Mouse (Mus musculus): ENCODE results near the gene Galnt16. TPM values are rescaled to one million over a fixed set of nuclear protein-coding genes. Genes with fewer than 3 reads are reported as not detected.

Galnt16 gene
- polyA plus RNA-seq, 1 experiment from 2014 or later = 22.7 TPM

- Histone ChIP-seq H3K27me3 (ENCODE audit: control insufficient read depth, insufficient read depth, low read length) (no peaks in the 10 kb centered on the region), H3K4me2 (ENCODE audit: low read depth, low read length) (peak overlapping the region; percentile 82), H3K4me3 (ENCODE audit: low read depth, low read length) (no peak overlapping the region), H3K36me3 (ENCODE audit: control insufficient read depth, insufficient read depth, low read length) (no peaks in the 10 kb centered on the region; the same call in 1 of the 2 replicates), H3K9me3 (ENCODE audit: control insufficient read depth, low read length) (no peaks in the 10 kb centered on the region), H3K4me1 (ENCODE audit: control insufficient read depth, insufficient read depth, low read length) (peaks cover 26% of the 10 kb centered on the region), H3K27ac (ENCODE audit: low read depth, low read length) (no peak overlapping the region), H3K9ac (replicated peaks; ENCODE audit: low read depth, low read length) (no peak overlapping the region)
- 98% methylated on average over 3 of the region's 3 CpGs for WGBS
- no peak for ATAC-seq (ENCODE audit: low read depth)
Measured at GRCm38 (mm10) chr12:80646377-80646776, 128.3 kb downstream of the Galnt16 start.

GRCm38 (mm10) chr12:80653951-80654658 lies 136.0 kb downstream of the Galnt16 start:
- no peaks in the 10 kb centered on the region for H3K9me3 ChIP-seq (ENCODE audit: control insufficient read depth, low read length)
- 84% methylated on average over 7 of the region's 7 CpGs for WGBS
- H3K27ac ChIP-seq (ENCODE audit: low read depth, low read length) = no peak overlapping the region
- no peak overlapping the region for H3K4me2 ChIP-seq (ENCODE audit: low read depth, low read length)
- no peak for ATAC-seq (ENCODE audit: low read depth)
- H3K36me3 ChIP-seq (ENCODE audit: control insufficient read depth, insufficient read depth, low read length) = no peaks in the 10 kb centered on the region
- no peaks in the 10 kb centered on the region for H3K27me3 ChIP-seq (ENCODE audit: control insufficient read depth, insufficient read depth, low read length)
- no peak overlapping the region for H3K4me3 ChIP-seq (ENCODE audit: low read depth, low read length)
- no peaks in the 10 kb centered on the region for H3K4me1 ChIP-seq (ENCODE audit: control insufficient read depth, insufficient read depth, low read length)
- H3K9ac ChIP-seq (replicated peaks; ENCODE audit: low read depth, low read length) = no peak overlapping the region

- Histone ChIP-seq H3K27me3 (ENCODE audit: control insufficient read depth, insufficient read depth, low read length) (no peaks in the 10 kb centered on the region), H3K9ac (replicated peaks; ENCODE audit: low read depth, low read length) (no peak overlapping the region), H3K4me2 (ENCODE audit: low read depth, low read length) (no peak overlapping the region), H3K4me3 (ENCODE audit: low read depth, low read length) (no peak overlapping the region), H3K4me1 (ENCODE audit: control insufficient read depth, insufficient read depth, low read length) (no peaks in the 10 kb centered on the region), H3K36me3 (ENCODE audit: control insufficient read depth, insufficient read depth, low read length) (no peaks in the 10 kb centered on the region), H3K27ac (ENCODE audit: low read depth, low read length) (no peak overlapping the region), H3K9me3 (ENCODE audit: control insufficient read depth, low read length) (no peaks in the 10 kb centered on the region)
- 98% methylated on average over 3 of the region's 3 CpGs for WGBS
- ATAC-seq (ENCODE audit: low read depth) = no peak
Measured at GRCm38 (mm10) chr12:80654659-80655025, 136.6 kb downstream of the Galnt16 start.

GRCm38 (mm10) chr12:80658661-80659060 lies 140.6 kb downstream of the Galnt16 start:
- no peak for ATAC-seq (ENCODE audit: low read depth)

GRCm38 (mm10) chr12:80662322-80662721 lies 144.2 kb downstream of the Galnt16 start:
- no peak overlapping the region for H3K4me3 ChIP-seq (ENCODE audit: low read depth, low read length)
- WGBS = 96% methylated on average over 10 of the region's 10 CpGs
- no peak overlapping the region for H3K4me2 ChIP-seq (ENCODE audit: low read depth, low read length)
- no peak for ATAC-seq (ENCODE audit: low read depth)
- no peak overlapping the region for H3K9ac ChIP-seq (replicated peaks; ENCODE audit: low read depth, low read length)
- no peaks in the 10 kb centered on the region for H3K27me3 ChIP-seq (ENCODE audit: control insufficient read depth, insufficient read depth, low read length)
- no peaks in the 10 kb centered on the region for H3K9me3 ChIP-seq (ENCODE audit: control insufficient read depth, low read length)
- no peak overlapping the region for H3K27ac ChIP-seq (ENCODE audit: low read depth, low read length)
- H3K36me3 ChIP-seq (ENCODE audit: control insufficient read depth, insufficient read depth, low read length) = peaks cover 9% of the 10 kb centered on the region; the same call in 1 of the 2 replicates
- no peaks in the 10 kb centered on the region for H3K4me1 ChIP-seq (ENCODE audit: control insufficient read depth, insufficient read depth, low read length)

More at GRCm38 (mm10) chr12:80658661-80659060, 140.6 kb downstream of the Galnt16 start:
- Histone ChIP-seq H3K9ac (replicated peaks; ENCODE audit: low read depth, low read length) (no peak overlapping the region), H3K9me3 (ENCODE audit: control insufficient read depth, low read length) (no peaks in the 10 kb centered on the region), H3K4me1 (ENCODE audit: control insufficient read depth, insufficient read depth, low read length) (no peaks in the 10 kb centered on the region), H3K4me2 (ENCODE audit: low read depth, low read length) (no peak overlapping the region), H3K27me3 (ENCODE audit: control insufficient read depth, insufficient read depth, low read length) (no peaks in the 10 kb centered on the region), H3K4me3 (ENCODE audit: low read depth, low read length) (no peak overlapping the region), H3K27ac (ENCODE audit: low read depth, low read length) (no peak overlapping the region), H3K36me3 (ENCODE audit: control insufficient read depth, insufficient read depth, low read length) (no peaks in the 10 kb centered on the region)
- WGBS = 90% methylated on average over 6 of the region's 6 CpGs

- 89% methylated on average over 2 of the region's 2 CpGs for WGBS
- Histone ChIP-seq H3K4me2 (ENCODE audit: low read depth, low read length) (no peak overlapping the region), H3K36me3 (ENCODE audit: control insufficient read depth, insufficient read depth, low read length) (peaks cover 17% of the 10 kb centered on the region; the same call in 1 of the 2 replicates), H3K4me3 (ENCODE audit: low read depth, low read length) (no peak overlapping the region), H3K27ac (ENCODE audit: low read depth, low read length) (no peak overlapping the region), H3K9ac (replicated peaks; ENCODE audit: low read depth, low read length) (no peak overlapping the region), H3K9me3 (ENCODE audit: control insufficient read depth, low read length) (no peaks in the 10 kb centered on the region), H3K4me1 (ENCODE audit: control insufficient read depth, insufficient read depth, low read length) (no peaks in the 10 kb centered on the region), H3K27me3 (ENCODE audit: control insufficient read depth, insufficient read depth, low read length) (no peaks in the 10 kb centered on the region)
- ATAC-seq (ENCODE audit: low read depth) = no peak
Measured at GRCm38 (mm10) chr12:80663935-80664334, 145.9 kb downstream of the Galnt16 start.

GRCm38 (mm10) chr12:80668391-80668790 lies 150.3 kb downstream of the Galnt16 start:
- Histone ChIP-seq H3K36me3 (ENCODE audit: control insufficient read depth, insufficient read depth, low read length) (peaks cover 21% of the 10 kb centered on the region), H3K4me3 (ENCODE audit: low read depth, low read length) (no peak overlapping the region), H3K4me1 (ENCODE audit: control insufficient read depth, insufficient read depth, low read length) (no peaks in the 10 kb centered on the region), H3K9ac (replicated peaks; ENCODE audit: low read depth, low read length) (no peak overlapping the region), H3K9me3 (ENCODE audit: control insufficient read depth, low read length) (no peaks in the 10 kb centered on the region), H3K4me2 (ENCODE audit: low read depth, low read length) (no peak overlapping the region), H3K27me3 (ENCODE audit: control insufficient read depth, insufficient read depth, low read length) (no peaks in the 10 kb centered on the region), H3K27ac (ENCODE audit: low read depth, low read length) (no peak overlapping the region)
- WGBS = 88% methylated on average over 2 of the region's 2 CpGs
- ATAC-seq (ENCODE audit: low read depth) = no peak

- no peak overlapping the region for H3K27ac ChIP-seq (ENCODE audit: low read depth, low read length)
- no peak overlapping the region for H3K4me3 ChIP-seq (ENCODE audit: low read depth, low read length)
- no peak overlapping the region for H3K4me2 ChIP-seq (ENCODE audit: low read depth, low read length)
- peaks cover 20% of the 10 kb centered on the region for H3K36me3 ChIP-seq (ENCODE audit: control insufficient read depth, insufficient read depth, low read length)
- H3K4me1 ChIP-seq (ENCODE audit: control insufficient read depth, insufficient read depth, low read length) = no peaks in the 10 kb centered on the region
- no peak overlapping the region for H3K9ac ChIP-seq (replicated peaks; ENCODE audit: low read depth, low read length)
- no peaks in the 10 kb centered on the region for H3K27me3 ChIP-seq (ENCODE audit: control insufficient read depth, insufficient read depth, low read length)
- 19% methylated on average over 3 of the region's 3 CpGs for WGBS
- H3K9me3 ChIP-seq (ENCODE audit: control insufficient read depth, low read length) = no peaks in the 10 kb centered on the region
- peak; percentile 38; the same call in 1 of the 2 replicates for ATAC-seq (ENCODE audit: low read depth)
Measured at GRCm38 (mm10) chr12:80673170-80673569, 155.1 kb downstream of the Galnt16 start.

Measured in neural tube, embryonic 14.5 days (tissue).